Mouse (Mus musculus) ES-E14 (cell line): ENCODE measurements around the gene Galns.

ENCODE experiments used
- HCFC1 ChIP-seq: IDR thresholded peaks from 2 replicates; pipeline ENCODE4 v1.6.1; 2012; ENCODE audit warnings: low read length, inconsistent platforms, borderline replicate concordance; ENCODE audit not compliant: insufficient read depth
- ZC3H11A ChIP-seq: IDR thresholded peaks from 2 replicates; pipeline ENCODE4 v1.6.1; 2012; ENCODE audit warnings: low read depth, mild to moderate bottlenecking, inconsistent platforms, low read length, borderline replicate concordance
- ZNF384 ChIP-seq: IDR thresholded peaks from 2 replicates; pipeline ENCODE4 v1.6.1; 2012; ENCODE audit warnings: low read depth, low read length, inconsistent platforms

DNA sequence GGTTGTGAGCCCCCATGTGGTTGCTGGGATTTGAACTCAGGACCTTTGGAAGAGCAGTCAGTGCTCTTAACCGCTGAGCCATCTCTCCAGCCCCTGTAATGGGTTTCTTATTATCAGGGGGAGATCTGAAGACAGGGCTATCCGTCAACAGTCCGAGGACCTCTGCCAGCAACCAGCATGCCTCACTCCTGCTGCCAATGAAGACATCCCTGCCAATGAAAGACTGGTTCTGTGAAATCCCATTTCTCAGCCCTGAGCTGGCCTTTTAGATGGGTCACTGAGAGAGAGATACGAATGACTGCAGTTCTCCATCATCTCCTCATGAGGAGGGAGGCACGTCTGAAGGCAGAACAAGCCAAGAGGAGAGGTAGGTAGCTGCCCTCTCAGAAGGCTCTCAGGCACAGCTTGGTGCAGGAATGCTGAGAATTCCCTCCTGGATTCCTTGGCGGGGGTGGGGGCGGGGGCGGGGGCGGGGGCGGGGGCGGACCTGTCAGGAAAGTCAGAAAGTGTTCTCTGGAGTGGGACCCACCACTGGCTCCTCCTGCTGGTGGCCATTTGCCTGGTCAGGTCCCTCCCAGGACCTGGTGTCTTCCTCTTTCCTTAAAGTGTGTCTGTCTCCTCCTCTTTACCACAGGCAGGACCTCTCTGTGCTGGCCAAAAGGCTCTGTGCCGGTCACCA lies 52.5 kb downstream of the Galns start:
- TF ChIP-seq ZC3H11A: no peak
- no peak for TF ChIP-seq ZNF384
- no peak for TF ChIP-seq HCFC1
